Mouse (Mus musculus) myocyte (in vitro differentiated cells): Measurements from ENCODE around the gene 1700013G24Rik.

ENCODE experiments used
- MYOD1 ChIP-seq, 3 experiments: IDR thresholded peaks; one replicate each; pipeline ENCODE4 v1.6.1; 2011; ENCODE audit warnings: control low read depth in 2 of 3, low read depth in 2 of 3, mild to moderate bottlenecking in 2 of 3, moderate library complexity in 1 of 3; ENCODE audit not compliant: insufficient read length in 2 of 3, control insufficient read depth in 1 of 3
- MYOG ChIP-seq, 3 experiments: IDR thresholded peaks; one replicate each; pipeline ENCODE4 v1.6.1; 2011; ENCODE audit warnings: control low read depth in 2 of 3, low read depth in 2 of 3, mild to moderate bottlenecking in 2 of 3; ENCODE audit not compliant: insufficient read length in 2 of 3, control insufficient read depth in 1 of 3, insufficient read depth in 1 of 3
- POLR2A ChIP-seq: IDR thresholded peaks from one replicate; pipeline ENCODE4 v1.6.1; 2011; ENCODE audit warnings: low read depth, mild to moderate bottlenecking, control low read depth, moderate library complexity; ENCODE audit not compliant: insufficient read length
- POLR2AphosphoS2 ChIP-seq: IDR thresholded peaks from one replicate; pipeline ENCODE4 v1.6.1; 2011; ENCODE audit warnings: low read depth, control low read depth; ENCODE audit not compliant: insufficient read length
- SRF ChIP-seq: IDR thresholded peaks from one replicate; pipeline ENCODE4 v1.6.1; 2011; ENCODE audit warnings: low read depth; ENCODE audit not compliant: control insufficient read depth, insufficient read length
- TCF12 ChIP-seq: IDR thresholded peaks from one replicate; pipeline ENCODE4 v1.6.1; 2011; ENCODE audit warnings: mild to moderate bottlenecking, control low read depth; ENCODE audit not compliant: poor library complexity, insufficient read depth, severe bottlenecking

- TF ChIP-seq POLR2A = no peak
- TF ChIP-seq POLR2AphosphoS2 = no peak
- TF ChIP-seq MYOG (IDR thresholded peaks at IDR 0.05; ENCODE audit: control insufficient read depth in 1 of 3, insufficient read depth in 1 of 3, insufficient read length in 2 of 3, low read depth in 2 of 3) = no peak
- TF ChIP-seq TCF12 = no peak
- no peak for TF ChIP-seq MYOD1 (IDR thresholded peaks at IDR 0.05; ENCODE audit: control insufficient read depth in 1 of 3, insufficient read length in 2 of 3, low read depth in 2 of 3)
- TF ChIP-seq SRF = no peak
Measured at GRCm38 (mm10) chr4:137479757-137480156, 26.7 kb downstream of the 1700013G24Rik start.
